Mouse (Mus musculus): Measurements from ENCODE around the gene Zar1l. TPM values are rescaled to one million over a fixed set of nuclear protein-coding genes. Genes with fewer than 3 reads are reported as not detected.

Zar1l gene
- polyA plus RNA-seq, 1 experiment from 2014 or later: not detected

GRCm38 (mm10) chr5:150541302-150541701 lies 23.3 kb upstream of the Zar1l start:
- ATAC-seq (ENCODE audit: low FRiP score, low TSS enrichment): no peak
- H3K36me3 ChIP-seq (ENCODE audit: insufficient read depth, low read length): peaks cover 38% of the 10 kb centered on the region
- H3K4me2 ChIP-seq (replicated peaks; ENCODE audit: low read depth, low read length): no peak overlapping the region
- H3K9me3 ChIP-seq (ENCODE audit: low read length): no peaks in the 10 kb centered on the region
- no peak overlapping the region for H3K27ac ChIP-seq (ENCODE audit: low read length)
- no peaks in the 10 kb centered on the region for H3K4me1 ChIP-seq (ENCODE audit: insufficient read depth, low read length)
- WGBS: 96% methylated on average over 1 of the region's 1 CpGs
- no peak overlapping the region for H3K4me3 ChIP-seq (ENCODE audit: low read length)
- no peak overlapping the region for H3K9ac ChIP-seq (replicated peaks; ENCODE audit: low read length)
- no peaks in the 10 kb centered on the region for H3K27me3 ChIP-seq (ENCODE audit: insufficient read depth, low read length)

- Histone ChIP-seq H3K4me1 (ENCODE audit: insufficient read depth, low read length) (peaks cover 12% of the 10 kb centered on the region; the same call in 1 of the 2 replicates), H3K27ac (ENCODE audit: low read length) (no peak overlapping the region), H3K9me3 (ENCODE audit: low read length) (no peaks in the 10 kb centered on the region), H3K36me3 (ENCODE audit: insufficient read depth, low read length) (peaks cover 4% of the 10 kb centered on the region; the same call in 1 of the 2 replicates), H3K9ac (replicated peaks; ENCODE audit: low read length) (no peak overlapping the region), H3K27me3 (ENCODE audit: insufficient read depth, low read length) (no peaks in the 10 kb centered on the region), H3K4me2 (replicated peaks; ENCODE audit: low read depth, low read length) (no peak overlapping the region), H3K4me3 (ENCODE audit: low read length) (no peak overlapping the region)
- 87% methylated on average over 2 of the region's 2 CpGs for WGBS
- ATAC-seq (ENCODE audit: low FRiP score, low TSS enrichment): no peak
Observed at GRCm38 (mm10) chr5:150525239-150525638, 7.3 kb upstream of the Zar1l start.

GRCm38 (mm10) chr5:150522867-150523234 lies 4.9 kb upstream of the Zar1l start:
- Histone ChIP-seq H3K4me3 (ENCODE audit: low read length) (peak overlapping the region; percentile 85), H3K9me3 (ENCODE audit: low read length) (no peaks in the 10 kb centered on the region), H3K27me3 (ENCODE audit: insufficient read depth, low read length) (no peaks in the 10 kb centered on the region), H3K4me1 (ENCODE audit: insufficient read depth, low read length) (peaks cover 12% of the 10 kb centered on the region; the same call in 1 of the 2 replicates), H3K36me3 (ENCODE audit: insufficient read depth, low read length) (no peaks in the 10 kb centered on the region), H3K9ac (replicated peaks; ENCODE audit: low read length) (peak overlapping the region; percentile 95), H3K4me2 (replicated peaks; ENCODE audit: low read depth, low read length) (peak overlapping the region; percentile 83), H3K27ac (ENCODE audit: low read length) (peak overlapping the region; percentile 70)
- WGBS: 6% methylated on average over 11 of the region's 11 CpGs
- ATAC-seq (ENCODE audit: low FRiP score, low TSS enrichment): peak; percentile 70

- Histone ChIP-seq H3K27me3 (ENCODE audit: insufficient read depth, low read length) (no peaks in the 10 kb centered on the region), H3K4me1 (ENCODE audit: insufficient read depth, low read length) (peaks cover 12% of the 10 kb centered on the region; the same call in 1 of the 2 replicates), H3K9ac (replicated peaks; ENCODE audit: low read length) (peak within 1 kb of the TSS; percentile 95), H3K4me3 (ENCODE audit: low read length) (peak within 1 kb of the TSS; percentile 85), H3K4me2 (replicated peaks; ENCODE audit: low read depth, low read length) (peak within 1 kb of the TSS; percentile 83), H3K9me3 (ENCODE audit: low read length) (no peaks in the 10 kb centered on the region), H3K36me3 (ENCODE audit: insufficient read depth, low read length) (no peaks in the 10 kb centered on the region), H3K27ac (ENCODE audit: low read length) (peak within 1 kb of the TSS; percentile 70)
- 5% methylated on average over 62 of the region's 63 CpGs for WGBS
- ATAC-seq (ENCODE audit: low FRiP score, low TSS enrichment): peak; percentile 96
Observed at GRCm38 (mm10) chr5:150521937-150522866, 4.2 kb upstream of the Zar1l start, which contains the start of gene Brca2. Brca2 (plus strand) TSS chr5:150522630.

- no peak for ATAC-seq (ENCODE audit: low FRiP score, low TSS enrichment)
- Histone ChIP-seq H3K4me3 (ENCODE audit: low read length) (no peak overlapping the region), H3K27ac (ENCODE audit: low read length) (no peak overlapping the region), H3K27me3 (ENCODE audit: insufficient read depth, low read length) (no peaks in the 10 kb centered on the region), H3K4me1 (ENCODE audit: insufficient read depth, low read length) (peaks cover 12% of the 10 kb centered on the region; the same call in 1 of the 2 replicates), H3K9ac (replicated peaks; ENCODE audit: low read length) (no peak overlapping the region), H3K9me3 (ENCODE audit: low read length) (no peaks in the 10 kb centered on the region), H3K36me3 (ENCODE audit: insufficient read depth, low read length) (no peaks in the 10 kb centered on the region), H3K4me2 (replicated peaks; ENCODE audit: low read depth, low read length) (no peak overlapping the region)
- WGBS: 88% methylated on average over 1 of the region's 1 CpGs
Observed at GRCm38 (mm10) chr5:150519551-150519950, 1.6 kb upstream of the Zar1l start.

GRCm38 (mm10) chr5:150514027-150514426 lies 3.9 kb downstream of the Zar1l start:
- Histone ChIP-seq H3K4me3 (ENCODE audit: low read length) (no peak overlapping the region), H3K9ac (replicated peaks; ENCODE audit: low read length) (no peak overlapping the region), H3K4me2 (replicated peaks; ENCODE audit: low read depth, low read length) (no peak overlapping the region), H3K4me1 (ENCODE audit: insufficient read depth, low read length) (no peaks in the 10 kb centered on the region), H3K36me3 (ENCODE audit: insufficient read depth, low read length) (no peaks in the 10 kb centered on the region), H3K27ac (ENCODE audit: low read length) (no peak overlapping the region), H3K9me3 (ENCODE audit: low read length) (no peaks in the 10 kb centered on the region), H3K27me3 (ENCODE audit: insufficient read depth, low read length) (no peaks in the 10 kb centered on the region)
- ATAC-seq (ENCODE audit: low FRiP score, low TSS enrichment): no peak
- WGBS: 52% methylated on average over 1 of the region's 1 CpGs

GRCm38 (mm10) chr5:150513264-150513663 lies 4.7 kb downstream of the Zar1l start:
- WGBS: 78% methylated on average over 4 of the region's 4 CpGs
- no peaks in the 10 kb centered on the region for H3K4me1 ChIP-seq (ENCODE audit: insufficient read depth, low read length)
- H3K4me2 ChIP-seq (replicated peaks; ENCODE audit: low read depth, low read length): no peak overlapping the region
- ATAC-seq (ENCODE audit: low FRiP score, low TSS enrichment): no peak
- H3K36me3 ChIP-seq (ENCODE audit: insufficient read depth, low read length): no peaks in the 10 kb centered on the region
- H3K4me3 ChIP-seq (ENCODE audit: low read length): no peak overlapping the region
- H3K9me3 ChIP-seq (ENCODE audit: low read length): no peaks in the 10 kb centered on the region
- H3K9ac ChIP-seq (replicated peaks; ENCODE audit: low read length): no peak overlapping the region
- no peaks in the 10 kb centered on the region for H3K27me3 ChIP-seq (ENCODE audit: insufficient read depth, low read length)
- H3K27ac ChIP-seq (ENCODE audit: low read length): no peak overlapping the region

GRCm38 (mm10) chr5:150510451-150511225 lies 7.3 kb downstream of the Zar1l start:
- Histone ChIP-seq H3K9me3 (ENCODE audit: low read length) (no peaks in the 10 kb centered on the region), H3K4me2 (replicated peaks; ENCODE audit: low read depth, low read length) (no peak overlapping the region), H3K4me1 (ENCODE audit: insufficient read depth, low read length) (no peaks in the 10 kb centered on the region), H3K27ac (ENCODE audit: low read length) (no peak overlapping the region), H3K27me3 (ENCODE audit: insufficient read depth, low read length) (no peaks in the 10 kb centered on the region), H3K9ac (replicated peaks; ENCODE audit: low read length) (no peak overlapping the region), H3K4me3 (ENCODE audit: low read length) (no peak overlapping the region), H3K36me3 (ENCODE audit: insufficient read depth, low read length) (no peaks in the 10 kb centered on the region)
- ATAC-seq (ENCODE audit: low FRiP score, low TSS enrichment): no peak
- 87% methylated on average over 6 of the region's 6 CpGs for WGBS

GRCm38 (mm10) chr5:150495792-150496191 lies 22.2 kb downstream of the Zar1l start:
- Histone ChIP-seq H3K4me3 (ENCODE audit: low read length) (no peak overlapping the region), H3K27ac (ENCODE audit: low read length) (no peak overlapping the region), H3K9ac (replicated peaks; ENCODE audit: low read length) (no peak overlapping the region), H3K4me1 (ENCODE audit: insufficient read depth, low read length) (no peaks in the 10 kb centered on the region), H3K27me3 (ENCODE audit: insufficient read depth, low read length) (no peaks in the 10 kb centered on the region), H3K36me3 (ENCODE audit: insufficient read depth, low read length) (peaks cover 5% of the 10 kb centered on the region; the same call in 1 of the 2 replicates), H3K4me2 (replicated peaks; ENCODE audit: low read depth, low read length) (no peak overlapping the region), H3K9me3 (ENCODE audit: low read length) (no peaks in the 10 kb centered on the region)
- ATAC-seq (ENCODE audit: low FRiP score, low TSS enrichment): no peak
- 53% methylated on average over 6 of the region's 6 CpGs for WGBS
